Mouse (Mus musculus) midbrain, embryonic 11.5 days (tissue): ENCODE measurements around the gene Olfr314. TPM values are rescaled to one million over a fixed set of nuclear protein-coding genes. Genes with fewer than 3 reads are reported as not detected.
"Not testable (repeated sequence)": the region's sequence is repeated elsewhere in the genome, so short reads cannot be mapped to it uniquely, and the experiment has no call there.

Experiments used
- ATAC-seq: fragments of 200-750 bp; cut with Nextera tagmentation; 2 replicates; pipeline ENCODE4 v1.8.0; 2017; ENCODE audit warnings: moderate TSS enrichment, moderate library complexity; ENCODE audit not compliant: low FRiP score
- DNase-seq: peaks from one replicate; pipeline ENCODE4 v3.0.0; 2015; ENCODE audit warnings: low spot score; ENCODE audit errors: missing footprints
- H3K27ac ChIP-seq: fragments of 300-500 bp; sonication (generic); 2 replicates; pipeline ENCODE4 v1.5.1; 2014; ENCODE audit warnings: low read depth, low read length
- H3K27me3 ChIP-seq: fragments of 300-500 bp; sonication (generic); 2 replicates; pipeline ENCODE4 v1.6.1; 2014; ENCODE audit warnings: mild to moderate bottlenecking, low read length, moderate library complexity, mixed read lengths; ENCODE audit not compliant: control insufficient read depth, insufficient read depth
- H3K36me3 ChIP-seq: fragments of 300-500 bp; sonication (generic); 2 replicates; pipeline ENCODE4 v1.6.1; 2014; ENCODE audit warnings: mild to moderate bottlenecking, low read length, moderate library complexity, mixed read lengths; ENCODE audit not compliant: control insufficient read depth, insufficient read depth
- H3K4me1 ChIP-seq: fragments of 300-500 bp; sonication (generic); 2 replicates; pipeline ENCODE4 v1.6.1; 2014; ENCODE audit warnings: low read length; ENCODE audit not compliant: control insufficient read depth, insufficient read depth
- H3K4me2 ChIP-seq: fragments of 300-500 bp; sonication (generic); 2 replicates; pipeline ENCODE4 v1.6.1; 2014; ENCODE audit warnings: mild to moderate bottlenecking, moderate library complexity
- H3K4me3 ChIP-seq: fragments of 300-500 bp; sonication (generic); 2 replicates; pipeline ENCODE4 v1.5.1; 2014; ENCODE audit warnings: low read depth, low read length
- H3K9ac ChIP-seq: fragments of 300-500 bp; sonication (generic); 2 replicates; pipeline ENCODE4 v1.6.1; 2014; ENCODE audit warnings: low read length
- H3K9me3 ChIP-seq: fragments of 300-500 bp; sonication (generic); 2 replicates; pipeline ENCODE4 v1.6.1; 2016; ENCODE audit warnings: low read length; ENCODE audit not compliant: control insufficient read depth
- WGBS: fragments of 180-500 bp; shearing (Covaris S2); extraction: QIAGEN DNeasy Blood & Tissue Kit; methylation state at CpG from one replicate; pipeline ENCODE4 v1.1.7; 2014; 5-methylcytosine and 5-hydroxymethylcytosine counted together
- polyA plus RNA-seq: library from polyadenylated mRNA; unstranded; fragments of >200 nt; fragmentation: Nextera tagmentation; extraction: Ambion mirVana; gene quantifications from 2 replicates; pipeline ENCODE4 v1.2.1, GENCODE M21; 2014

The Olfr314 gene
- polyA plus RNA-seq, 1 experiment from 2014 or later = not detected

DNA sequence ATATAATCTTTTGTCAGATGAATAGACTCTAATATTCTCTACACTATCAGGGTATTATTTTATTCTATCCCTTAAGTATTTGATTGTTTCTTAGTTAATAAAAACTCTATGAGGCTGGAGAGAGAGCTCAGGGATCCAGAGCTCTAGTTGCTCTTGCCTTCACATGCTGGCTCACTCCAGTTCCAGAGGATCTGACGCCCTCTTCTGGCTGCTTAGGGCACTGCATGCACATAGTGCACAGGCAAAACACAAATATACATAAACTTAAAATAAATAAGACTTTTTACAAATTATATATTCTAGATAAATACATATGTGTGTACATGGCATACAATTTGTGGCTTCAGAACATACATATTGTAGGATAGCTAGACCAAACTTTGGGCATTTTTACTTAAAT lies 29.2 kb downstream of the Olfr314 start:
- Histone ChIP-seq H3K9me3 (no peaks in the 10 kb centered on the region), H3K4me1 (no peaks in the 10 kb centered on the region), H3K36me3 (no peaks in the 10 kb centered on the region), H3K4me2 (no peak overlapping the region), H3K9ac (no peak overlapping the region), H3K27ac (no peak overlapping the region), H3K27me3 (no peaks in the 10 kb centered on the region), H3K4me3 (no peak overlapping the region)
- ATAC-seq (no peak), DNase-seq (no peak)
- WGBS = 7% methylated on average over 1 of the region's 1 CpGs

DNA sequence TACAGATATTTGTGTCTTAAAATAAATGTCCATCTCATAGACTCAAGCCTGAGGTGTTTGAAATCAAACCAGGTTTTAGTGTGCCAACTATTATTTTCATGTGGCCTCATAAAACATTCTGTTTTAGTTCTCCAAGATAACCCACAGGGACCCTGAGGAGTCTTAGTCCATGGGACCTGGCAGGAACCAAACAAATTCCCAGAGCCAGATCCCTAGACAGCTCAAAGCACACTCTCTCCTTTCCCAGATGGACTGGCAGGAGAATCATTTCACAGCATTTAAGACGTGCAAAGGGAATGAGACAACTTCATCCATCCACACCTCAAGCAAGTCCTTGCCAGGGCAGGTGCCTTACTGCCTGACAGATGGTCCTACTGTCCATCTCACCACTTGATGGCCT lies 31.9 kb downstream of the Olfr314 start, which contains the start of gene Olfr313:
TSS of gene Olfr313 (plus strand) at position 301 of the 400 bp plus-strand sequence.
- not testable (repeated sequence) for H3K36me3 ChIP-seq, ATAC-seq, H3K4me2 ChIP-seq, H3K27ac ChIP-seq, DNase-seq, H3K9me3 ChIP-seq, H3K4me3 ChIP-seq, H3K9ac ChIP-seq, H3K4me1 ChIP-seq, H3K27me3 ChIP-seq
- 62% methylated on average over 1 of the region's 1 CpGs for WGBS

DNA sequence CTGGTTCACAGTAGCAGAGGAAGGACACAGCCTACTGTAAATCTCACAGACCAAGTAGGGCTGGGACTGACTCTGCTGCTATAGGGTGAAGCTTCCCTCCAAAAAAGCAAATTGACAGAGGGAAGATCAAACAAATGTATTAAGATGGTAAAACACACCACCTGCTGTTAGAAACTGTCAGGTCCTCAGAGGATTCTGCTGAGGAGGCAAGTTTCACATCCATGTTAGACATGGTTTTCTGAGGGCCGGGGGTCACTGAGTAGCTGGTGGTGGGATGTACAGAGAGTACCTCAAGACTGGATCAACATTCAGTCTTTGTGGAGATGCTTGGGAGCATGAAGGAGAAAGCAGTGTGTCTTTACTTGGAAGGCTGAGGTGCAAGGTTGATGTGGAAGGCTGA lies 32.9 kb downstream of the Olfr314 start:
- H3K4me2 ChIP-seq = no peak overlapping the region
- no peaks in the 10 kb centered on the region for H3K4me1 ChIP-seq
- H3K27ac ChIP-seq = no peak overlapping the region
- H3K36me3 ChIP-seq = no peaks in the 10 kb centered on the region
- DNase-seq (no peak), ATAC-seq (no peak)
- no peak overlapping the region for H3K9ac ChIP-seq
- H3K4me3 ChIP-seq = no peak overlapping the region
- no peaks in the 10 kb centered on the region for H3K27me3 ChIP-seq
- H3K9me3 ChIP-seq = no peaks in the 10 kb centered on the region
- 94% methylated on average over 1 of the region's 1 CpGs for WGBS

DNA sequence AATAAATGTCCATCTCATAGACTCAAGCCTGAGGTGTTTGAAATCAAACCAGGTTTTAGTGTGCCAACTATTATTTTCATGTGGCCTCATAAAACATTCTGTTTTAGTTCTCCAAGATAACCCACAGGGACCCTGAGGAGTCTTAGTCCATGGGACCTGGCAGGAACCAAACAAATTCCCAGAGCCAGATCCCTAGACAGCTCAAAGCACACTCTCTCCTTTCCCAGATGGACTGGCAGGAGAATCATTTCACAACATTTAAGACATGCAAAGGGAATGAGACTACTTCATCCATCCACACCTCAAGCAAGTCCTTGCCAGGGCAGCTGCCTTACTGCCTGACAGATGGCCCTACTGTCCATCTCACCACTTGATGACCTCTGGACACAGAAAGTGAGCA lies 46.2 kb downstream of the Olfr314 start, which contains the start of gene Olfr312:
TSS of gene Olfr312 (plus strand) at position 301 of the 400 bp plus-strand sequence.
- not testable (repeated sequence) for H3K4me3 ChIP-seq, H3K9me3 ChIP-seq, H3K4me2 ChIP-seq, DNase-seq, ATAC-seq, H3K4me1 ChIP-seq, H3K27ac ChIP-seq, H3K9ac ChIP-seq, H3K36me3 ChIP-seq, H3K27me3 ChIP-seq

DNA sequence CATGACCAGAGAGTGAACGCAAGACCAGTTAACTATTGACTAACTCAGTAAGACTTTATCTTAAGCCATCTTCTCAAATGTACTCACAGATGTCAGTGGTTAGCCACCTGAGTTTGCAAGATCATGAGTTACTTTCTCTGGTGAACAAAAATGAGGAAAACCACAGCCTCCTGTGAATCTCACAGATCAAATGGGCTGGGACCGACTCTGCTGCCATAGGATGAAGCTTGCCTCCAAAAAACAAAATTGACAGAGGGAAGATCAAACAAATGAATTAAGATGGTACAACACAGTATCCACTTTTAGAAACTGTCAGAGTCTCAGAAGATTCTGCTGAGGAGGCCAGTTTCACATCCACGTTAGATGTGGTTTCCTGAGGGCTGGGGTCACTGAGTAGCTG lies 47.0 kb downstream of the Olfr314 start:
- H3K27ac ChIP-seq = no peak overlapping the region
- H3K9me3 ChIP-seq = no peaks in the 10 kb centered on the region
- DNase-seq = no peak
- H3K9ac ChIP-seq = no peak overlapping the region
- no peaks in the 10 kb centered on the region for H3K27me3 ChIP-seq
- ATAC-seq = no peak
- H3K4me2 ChIP-seq = no peak overlapping the region
- 88% methylated on average over 3 of the region's 3 CpGs for WGBS
- no peaks in the 10 kb centered on the region for H3K36me3 ChIP-seq
- no peak overlapping the region for H3K4me3 ChIP-seq
- no peaks in the 10 kb centered on the region for H3K4me1 ChIP-seq

DNA sequence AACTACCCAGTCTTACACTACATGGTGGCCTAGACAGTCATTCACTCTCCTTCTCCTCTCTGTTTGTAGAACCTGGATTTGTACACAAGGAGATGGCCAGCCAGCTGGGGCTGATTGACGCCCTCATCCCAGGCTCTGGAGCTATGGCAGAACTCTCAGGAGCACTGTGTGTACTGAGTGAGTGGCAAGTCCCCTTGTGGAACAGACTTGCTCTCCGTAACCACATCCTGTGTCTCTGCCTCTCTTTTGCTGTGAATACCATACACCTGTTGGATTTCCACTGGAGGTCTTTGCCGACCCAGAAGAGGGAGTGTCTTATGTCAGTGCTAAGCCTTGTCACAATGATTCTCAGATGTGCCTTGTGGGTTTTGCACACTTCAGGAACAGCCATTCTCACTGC lies 49.8 kb downstream of the Olfr314 start:
- not testable (repeated sequence) for H3K4me2 ChIP-seq, H3K36me3 ChIP-seq, DNase-seq, H3K27me3 ChIP-seq, H3K4me3 ChIP-seq, H3K4me1 ChIP-seq, H3K9me3 ChIP-seq, ATAC-seq, H3K9ac ChIP-seq, H3K27ac ChIP-seq
- 61% methylated on average over 3 of the region's 3 CpGs for WGBS

Other genes starting within 250 kb of the Olfr314 start
- not detected in 2 replicates for gene Olfr330, start 248.1 kb upstream of the Olfr314 start, polyA plus RNA-seq
- gene Olfr329-ps, start 236.5 kb upstream of the Olfr314 start, polyA plus RNA-seq = not detected in 2 replicates
- 0.04 TPM in 1 of 2 replicates, not detected in the other for gene Olfr328, start 227.3 kb upstream of the Olfr314 start, polyA plus RNA-seq
- not detected in 2 replicates for gene Olfr224, start 212.4 kb upstream of the Olfr314 start, polyA plus RNA-seq
- gene Olfr325, start 205.2 kb upstream of the Olfr314 start, polyA plus RNA-seq = not detected in 2 replicates
- gene Olfr324, start 187.8 kb upstream of the Olfr314 start, polyA plus RNA-seq = not detected in 2 replicates
- gene 2210407C18Rik, start 166.9 kb upstream of the Olfr314 start, polyA plus RNA-seq = not detected in 2 replicates
- not detected in 2 replicates for gene Olfr323, start 152.5 kb upstream of the Olfr314 start, polyA plus RNA-seq
- gene Trim58, start 142.5 kb upstream of the Olfr314 start, polyA plus RNA-seq = 0.10 and 0.63 TPM in 2 replicates
- 0.07 TPM in 1 of 2 replicates, not detected in the other for gene Olfr322, start 124.2 kb upstream of the Olfr314 start, polyA plus RNA-seq
- gene Olfr320, start 101.9 kb upstream of the Olfr314 start, polyA plus RNA-seq = not detected in 2 replicates
- not detected in 2 replicates for gene Olfr319, start 83.8 kb upstream of the Olfr314 start, polyA plus RNA-seq
- not detected in 2 replicates for gene Olfr318, start 58.9 kb upstream of the Olfr314 start, polyA plus RNA-seq
- gene Olfr317, start 43.7 kb upstream of the Olfr314 start, polyA plus RNA-seq = 0.04 and 0.15 TPM in 2 replicates
- gene Olfr316, start 30.2 kb upstream of the Olfr314 start, polyA plus RNA-seq = not detected in 2 replicates
- not detected in 2 replicates for gene Olfr315, start 9.8 kb upstream of the Olfr314 start, polyA plus RNA-seq
- 3.6 and 5.4 TPM in 2 replicates for gene Fam183b, start 19.0 kb downstream of the Olfr314 start, polyA plus RNA-seq
- gene Olfr313, start 32.0 kb downstream of the Olfr314 start, polyA plus RNA-seq = not detected in 2 replicates
- not detected in 2 replicates for gene Olfr312, start 46.3 kb downstream of the Olfr314 start, polyA plus RNA-seq
- not detected in 2 replicates for gene Olfr311, start 56.3 kb downstream of the Olfr314 start, polyA plus RNA-seq
- gene Gm12258, start 64.2 kb downstream of the Olfr314 start, polyA plus RNA-seq = 15.6 and 16.9 TPM in 2 replicates
- 13.4 and 13.6 TPM in 2 replicates for gene 2810021J22Rik, start 84.3 kb downstream of the Olfr314 start, polyA plus RNA-seq
- 6.4 and 7.3 TPM in 2 replicates for gene Zfp39, start 121.3 kb downstream of the Olfr314 start, polyA plus RNA-seq
- not detected in 2 replicates for gene Btnl10, start 135.0 kb downstream of the Olfr314 start, polyA plus RNA-seq
- gene Rnf187, start 156.0 kb downstream of the Olfr314 start, polyA plus RNA-seq = 354 and 381 TPM in 2 replicates
- 99.9 and 101 TPM in 2 replicates for gene Hist3h2ba, start 166.0 kb downstream of the Olfr314 start, polyA plus RNA-seq
- 57.8 and 61.8 TPM in 2 replicates for gene Hist3h2a, start 171.7 kb downstream of the Olfr314 start, polyA plus RNA-seq
- gene Trim17, start 171.7 kb downstream of the Olfr314 start, polyA plus RNA-seq = 0.45 and 0.62 TPM in 2 replicates
- 17.6 and 18.5 TPM in 2 replicates for gene Trim11, start 195.1 kb downstream of the Olfr314 start, polyA plus RNA-seq